In genomic region chr8:104032179-104032578, GRCm38 (mm10) we compare ENCODE assay signal across 9 mouse cellular contexts.
DNase-seq lines count a peak whose midpoint lies in the region; ATAC-seq and TF ChIP-seq lines count a peak whose summit lies in the region.
"Had no signal": no experiment of that assay in that cellular context is flagged by ENCODE, and none has a peak within 500 bp of the region (broad histone marks: within the 10 kb centered on the region; RNA-seq: fewer than 3 reads in every experiment).

No protein-coding gene starts in this region.

- TF ChIP-seq CTCF in liver, adult 2 months (IDR thresholded peaks at IDR 0.05; ENCODE audit: low read depth, low read length), result peak; percentile 23; the same call in 1 of the 2 replicates

- no peaks in the 10 kb centered on the region for H3K36me3 ChIP-seq in forebrain, embryonic 14.5 days (ENCODE audit: control insufficient read depth, insufficient read depth, low read length)
- H3K36me3 ChIP-seq in forebrain, embryonic 12.5 days (replicated peaks), result no peaks in the 10 kb centered on the region
- no peaks in the 10 kb centered on the region for H3K36me3 ChIP-seq in liver, adult 2 months (ENCODE audit: control insufficient read depth, insufficient read depth, low read length)
- H3K36me3 ChIP-seq in liver, embryonic 11.5 days (ENCODE audit: control insufficient read depth, insufficient read depth, low read length), result no peaks in the 10 kb centered on the region
- H3K36me3 ChIP-seq in hindbrain, embryonic 10.5 days, result no peaks in the 10 kb centered on the region
- H3K36me3 ChIP-seq: G1E had no signal

- no peak overlapping the region for H3K4me3 ChIP-seq in forebrain, embryonic 14.5 days (ENCODE audit: low read depth, low read length)
- H3K4me3 ChIP-seq in forebrain, embryonic 12.5 days (replicated peaks), result no peak overlapping the region
- H3K4me3 ChIP-seq in liver, adult 2 months (ENCODE audit: insufficient read depth, low read depth, low read length), result no peak overlapping the region
- H3K4me3 ChIP-seq in liver, embryonic 11.5 days (ENCODE audit: low read depth, low read length), result no peak overlapping the region
- no peak overlapping the region for H3K4me3 ChIP-seq in hindbrain, embryonic 10.5 days

- no peak overlapping the region for H3K4me2 ChIP-seq in forebrain, embryonic 14.5 days (ENCODE audit: low read length)
- no peak overlapping the region for H3K4me2 ChIP-seq in forebrain, embryonic 12.5 days
- no peak overlapping the region for H3K4me2 ChIP-seq in liver, embryonic 11.5 days

- H3K27me3 ChIP-seq in forebrain, embryonic 14.5 days (replicated peaks; ENCODE audit: control insufficient read depth, insufficient read depth, low read length), result no peaks in the 10 kb centered on the region
- peaks cover 14% of the 10 kb centered on the region; the same call in 1 of the 2 replicates for H3K27me3 ChIP-seq in forebrain, embryonic 12.5 days
- H3K27me3 ChIP-seq in liver, adult 2 months (ENCODE audit: control insufficient read depth, insufficient read depth, low read length), result no peaks in the 10 kb centered on the region
- H3K27me3 ChIP-seq in liver, embryonic 11.5 days (replicated peaks; ENCODE audit: control insufficient read depth, insufficient read depth, low read length), result no peaks in the 10 kb centered on the region
- peaks cover 8% of the 10 kb centered on the region for H3K27me3 ChIP-seq in hindbrain, embryonic 10.5 days (ENCODE audit: insufficient read depth, poor library complexity, severe bottlenecking)

- WGBS in forebrain, embryonic 14.5 days, result 92% methylated on average over 2 of the region's 2 CpGs
- 88% methylated on average over 2 of the region's 2 CpGs for WGBS in forebrain, embryonic 12.5 days
- 85% methylated on average over 2 of the region's 2 CpGs for WGBS in liver, adult 2 months
- WGBS in liver, embryonic 11.5 days, result 85% methylated on average over 2 of the region's 2 CpGs
- 87% methylated on average over 2 of the region's 2 CpGs for WGBS in hindbrain, embryonic 10.5 days

- no peak overlapping the region for H3K9ac ChIP-seq in forebrain, embryonic 14.5 days (ENCODE audit: low read length)
- no peak overlapping the region for H3K9ac ChIP-seq in forebrain, embryonic 12.5 days
- no peak overlapping the region for H3K9ac ChIP-seq in liver, adult 2 months (ENCODE audit: low read depth, low read length)
- no peak overlapping the region for H3K9ac ChIP-seq in liver, embryonic 11.5 days (ENCODE audit: low read depth, low read length)

- TF ChIP-seq POLR2A in liver, adult 2 months (IDR thresholded peaks at IDR 0.05; ENCODE audit: extremely low read depth, insufficient read depth, low read length), result no peak

- DNase-seq in forebrain, embryonic 14.5 days (ENCODE audit: low spot score), result peak; percentile 56
- peak; percentile 42 for DNase-seq in liver, adult 2 months (ENCODE audit: extremely low read depth, low read depth, low spot score)
- no peak for DNase-seq in liver, embryonic 11.5 days (ENCODE audit: low spot score)
- peak; percentile 64 for DNase-seq in brain, adult 2 months (ENCODE audit: low read depth, low spot score)
- DNase-seq in retina, postnatal 1 day, result peak; percentile 56
- DNase-seq in urinary bladder, postnatal 25 days (ENCODE audit: low spot score), result no peak
- no peak for DNase-seq in hindbrain, embryonic 10.5 days (ENCODE audit: low spot score)

- H3K27ac ChIP-seq in forebrain, embryonic 14.5 days (ENCODE audit: low read depth, low read length), result no peak overlapping the region
- H3K27ac ChIP-seq in forebrain, embryonic 12.5 days, result no peak overlapping the region
- no peak overlapping the region for H3K27ac ChIP-seq in liver, adult 2 months (replicated peaks; ENCODE audit: insufficient read depth, low read depth, low read length)
- no peak overlapping the region for H3K27ac ChIP-seq in liver, embryonic 11.5 days (ENCODE audit: low read depth, low read length)
- no peak overlapping the region for H3K27ac ChIP-seq in hindbrain, embryonic 10.5 days

- H3K4me1 ChIP-seq in forebrain, embryonic 14.5 days (ENCODE audit: control insufficient read depth, insufficient read depth, low read length), result no peaks in the 10 kb centered on the region
- 0 out of 2 replicates have a peak, but pooled peaks cover 3% of the 10 kb centered on the region for H3K4me1 ChIP-seq in forebrain, embryonic 12.5 days
- no peaks in the 10 kb centered on the region; the same call in 1 of the 2 replicates for H3K4me1 ChIP-seq in liver, adult 2 months (ENCODE audit: control insufficient read depth, insufficient read depth, low read length)
- H3K4me1 ChIP-seq in liver, embryonic 11.5 days (replicated peaks; ENCODE audit: control insufficient read depth, insufficient read depth, low read length), result no peaks in the 10 kb centered on the region
- peaks cover 8% of the 10 kb centered on the region for H3K4me1 ChIP-seq in hindbrain, embryonic 10.5 days (replicated peaks)

- ATAC-seq in forebrain, embryonic 14.5 days, result no peak
- no peak for ATAC-seq in forebrain, embryonic 12.5 days (ENCODE audit: low FRiP score)
- ATAC-seq in liver, embryonic 11.5 days (replicated peaks; ENCODE audit: low FRiP score), result no peak

- H3K9me3 ChIP-seq in forebrain, embryonic 14.5 days (replicated peaks; ENCODE audit: control insufficient read depth, low read length), result no peaks in the 10 kb centered on the region; the same call in 1 of the 2 replicates
- H3K9me3 ChIP-seq in forebrain, embryonic 12.5 days, result peaks cover 9% of the 10 kb centered on the region; the same call in 1 of the 2 replicates
- peaks cover 9% of the 10 kb centered on the region for H3K9me3 ChIP-seq in liver, embryonic 11.5 days (ENCODE audit: control insufficient read depth, low read length)
- peaks cover 14% of the 10 kb centered on the region; the same call in 1 of the 2 replicates for H3K9me3 ChIP-seq in hindbrain, embryonic 10.5 days

- no peaks in the 10 kb centered on the region for H3K79me2 ChIP-seq in liver, adult 2 months (ENCODE audit: control insufficient read depth, insufficient read depth, low read length)

Comparison
In these comparisons a context has a peak if more than half of its experiments do, and no peak if none do; other contexts are left out.
1. DNase-seq: peak in forebrain, embryonic 14.5 days (single experiment), liver, adult 2 months (single experiment), brain, adult 2 months (single experiment) and retina, postnatal 1 day (single experiment); none in liver, embryonic 11.5 days (single experiment), urinary bladder, postnatal 25 days (single experiment) and hindbrain, embryonic 10.5 days (single experiment).